Mouse (Mus musculus): ENCODE measurements at regions not wholly inside any gene's neighbourhood (a gene's known extent, or its start where the extent isn't known, plus 50 kb on each side); places are given as distances from the start of the nearest gene placed in this dataset.

- TF ChIP-seq CTCF (IDR thresholded peaks at IDR 0.05; ENCODE audit: borderline replicate concordance, extremely low read depth, insufficient read depth, insufficient read length) (no peak), POLR2A (IDR thresholded peaks at IDR 0.05; ENCODE audit: borderline replicate concordance, extremely low read depth, insufficient read depth, insufficient read length, poor library complexity, severe bottlenecking) (no peak)
These were observed 111.3 kb upstream of the Cenpe start for GRCm38 (mm10) chr3:135100901-135101586.

All from brain, embryonic 14.5 days (tissue).